In genomic region chr5:128976266-128976665, GRCm38 (mm10) we compare ENCODE assay signal across 9 mouse cellular contexts. TPM values are rescaled to one million over a fixed set of nuclear protein-coding genes. Genes with fewer than 3 reads are reported as not detected.
DNase-seq lines count a peak whose midpoint lies in the region; ATAC-seq and TF ChIP-seq lines count a peak whose summit lies in the region.
"Had no signal": no experiment of that assay in that cellular context is flagged by ENCODE, and none has a peak within 500 bp of the region (broad histone marks: within the 10 kb centered on the region; RNA-seq: fewer than 3 reads in every experiment).

No protein-coding gene starts in this region.

- no peak overlapping the region for H3K4me2 ChIP-seq in neural tube, embryonic 15.5 days
- H3K4me2 ChIP-seq in embryonic facial prominence, embryonic 14.5 days (ENCODE audit: low read depth, low read length), result no peak overlapping the region

- no peak overlapping the region for H3K9ac ChIP-seq in neural tube, embryonic 15.5 days (replicated peaks)
- H3K9ac ChIP-seq in embryonic facial prominence, embryonic 14.5 days (ENCODE audit: low read depth, low read length), result no peak overlapping the region

- 15% methylated on average over 4 of the region's 4 CpGs for WGBS in neural tube, embryonic 15.5 days
- 26% methylated on average over 4 of the region's 4 CpGs for WGBS in embryonic facial prominence, embryonic 14.5 days
- WGBS in lung, adult 2 months, result 33% methylated on average over 4 of the region's 4 CpGs

- no peak for ATAC-seq in neural tube, embryonic 15.5 days (ENCODE audit: low FRiP score)
- peak; percentile 33; the same call in 1 of the 2 replicates for ATAC-seq in embryonic facial prominence, embryonic 14.5 days (ENCODE audit: low read depth)

- DNase-seq in cerebellum, postnatal 10 days, result peak; percentile 50 to 55
- DNase-seq in cerebellum, postnatal 36 days, result no peak
- peak; percentile 51 for DNase-seq in neural tube, embryonic 10.5 days (ENCODE audit: extremely low spot score, low spot score)
- DNase-seq in embryonic facial prominence, embryonic 14.5 days (ENCODE audit: low spot score), result peak; percentile 57
- no peak for DNase-seq in lung, adult 2 months
- no peak for DNase-seq in urinary bladder, postnatal 25 days (ENCODE audit: low spot score)
- no peak for DNase-seq in yolk sac, embryonic 10.5 days (ENCODE audit: low spot score)

- H3K36me3 ChIP-seq in neural tube, embryonic 15.5 days, result no peaks in the 10 kb centered on the region
- no peaks in the 10 kb centered on the region for H3K36me3 ChIP-seq in embryonic facial prominence, embryonic 14.5 days (ENCODE audit: control insufficient read depth, insufficient read depth, low read length)

- H3K4me1 ChIP-seq in neural tube, embryonic 15.5 days, result 0 out of 2 replicates have a peak, but pooled peaks cover under 1% of the 10 kb centered on the region
- H3K4me1 ChIP-seq in embryonic facial prominence, embryonic 14.5 days (ENCODE audit: control insufficient read depth, insufficient read depth, low read length), result no peaks in the 10 kb centered on the region
- no peaks in the 10 kb centered on the region for H3K4me1 ChIP-seq in lung, adult 2 months (ENCODE audit: control insufficient read depth, insufficient read depth, low read length)

- TF ChIP-seq CTCF in lung, adult 2 months (IDR thresholded peaks at IDR 0.05; ENCODE audit: insufficient read depth, low read length), result peak; percentile 45

- H3K9me3 ChIP-seq in neural tube, embryonic 15.5 days (replicated peaks), result no peaks in the 10 kb centered on the region
- H3K9me3 ChIP-seq in embryonic facial prominence, embryonic 14.5 days (ENCODE audit: control insufficient read depth, low read length), result no peaks in the 10 kb centered on the region

- H3K27ac ChIP-seq in neural tube, embryonic 15.5 days (replicated peaks), result no peak overlapping the region
- no peak overlapping the region for H3K27ac ChIP-seq in embryonic facial prominence, embryonic 14.5 days (replicated peaks; ENCODE audit: low read depth, low read length)

- no peak for TF ChIP-seq POLR2A in lung, adult 2 months (IDR thresholded peaks at IDR 0.05; ENCODE audit: borderline replicate concordance, extremely low read depth, low read depth, low read length)

- no peak overlapping the region for H3K4me3 ChIP-seq in neural tube, embryonic 15.5 days (replicated peaks)
- H3K4me3 ChIP-seq in embryonic facial prominence, embryonic 14.5 days (ENCODE audit: low read depth, low read length), result no peak overlapping the region
- no peak overlapping the region for H3K4me3 ChIP-seq in lung, adult 2 months (replicated peaks; ENCODE audit: extremely low read depth, low read depth, low read length)
- H3K4me3 ChIP-seq: myocyte had no signal

- no peaks in the 10 kb centered on the region for H3K27me3 ChIP-seq in neural tube, embryonic 15.5 days (replicated peaks)
- no peaks in the 10 kb centered on the region for H3K27me3 ChIP-seq in embryonic facial prominence, embryonic 14.5 days (replicated peaks; ENCODE audit: control insufficient read depth, insufficient read depth, low read length)

RNA-seq across cellular contexts. Expression of gene Rimbp2, which starts 23.0 kb away (rescaled TPM):
- 5.8 and 7.0 TPM in 2 replicates for polyA plus RNA-seq in neural tube, embryonic 15.5 days (2015; fragmentation: Nextera tagmentation; extraction: Ambion mirVana)
- 0.21 and 0.66 TPM in 2 replicates for polyA plus RNA-seq in embryonic facial prominence, embryonic 14.5 days (2014; fragmentation: Nextera tagmentation; extraction: Ambion mirVana)
- polyA plus RNA-seq in lung, adult 2 months (2012; rRNA removed), result 0.06 and 0.17 TPM in 2 replicates
- polyA plus RNA-seq: myocyte had no signal

RNA-seq across cellular contexts. Expression of gene Stx2, which starts 32.1 kb away (rescaled TPM):
- polyA plus RNA-seq in neural tube, embryonic 15.5 days (2015; fragmentation: Nextera tagmentation; extraction: Ambion mirVana), result 20.1 and 20.5 TPM in 2 replicates
- polyA plus RNA-seq in embryonic facial prominence, embryonic 14.5 days (2014; fragmentation: Nextera tagmentation; extraction: Ambion mirVana), result 34.5 and 38.8 TPM in 2 replicates
- 21.3 and 26.9 TPM in 2 replicates for polyA plus RNA-seq in lung, adult 2 months (2012; rRNA removed)

RNA-seq across cellular contexts. Expression of gene Ran, which starts 43.6 kb away (rescaled TPM):
- polyA plus RNA-seq in neural tube, embryonic 15.5 days (2015; fragmentation: Nextera tagmentation; extraction: Ambion mirVana), result 311 and 368 TPM in 2 replicates
- polyA plus RNA-seq in embryonic facial prominence, embryonic 14.5 days (2014; fragmentation: Nextera tagmentation; extraction: Ambion mirVana), result 442 and 465 TPM in 2 replicates
- polyA plus RNA-seq in lung, adult 2 months (2012; rRNA removed), result 35.5 and 43.2 TPM in 2 replicates

Comparison
In these comparisons a context has a peak if more than half of its experiments do, and no peak if none do; other contexts are left out.
1. DNase-seq: peak in cerebellum, postnatal 10 days (2 of 2), neural tube, embryonic 10.5 days (single experiment) and embryonic facial prominence, embryonic 14.5 days (single experiment); none in cerebellum, postnatal 36 days (0 of 2), lung, adult 2 months (single experiment), urinary bladder, postnatal 25 days (single experiment) and yolk sac, embryonic 10.5 days (single experiment).